Mouse (Mus musculus): ENCODE data around the gene Adpgk.

Gene Adpgk

GRCm38 (mm10) chr9:59290957-59291687 lies at the start of gene Adpgk:
Gene Adpgk (plus strand): TSS chr9:59291558.
- DNase-seq: peak; percentile 98

GRCm38 (mm10) chr9:59245181-59245580 lies 46.2 kb upstream of the Adpgk start:
- DNase-seq: no peak

GRCm38 (mm10) chr9:59246456-59247029 lies 44.8 kb upstream of the Adpgk start:
- no peak for DNase-seq

- no peak for DNase-seq
Measured at GRCm38 (mm10) chr9:59249359-59249758, 42.0 kb upstream of the Adpgk start.

DNA sequence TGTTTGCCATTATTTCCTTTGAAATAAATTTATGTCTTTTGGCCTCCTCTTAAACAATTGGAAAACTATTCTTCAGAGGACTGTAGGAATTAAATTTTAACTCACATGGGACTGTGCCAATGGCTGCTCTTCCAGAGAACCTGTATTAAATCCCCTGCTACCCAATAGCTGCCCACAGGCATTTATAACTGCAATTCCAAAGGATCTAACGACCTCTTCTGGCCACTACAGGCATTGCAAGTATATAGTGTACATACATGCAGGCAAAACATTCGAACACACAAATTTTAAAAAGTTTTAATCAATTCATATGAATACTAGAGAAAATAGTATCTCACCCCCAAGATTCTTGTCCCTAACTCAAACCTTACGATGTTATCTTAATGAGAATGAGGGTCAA lies 41.1 kb upstream of the Adpgk start:
- no peak for DNase-seq

DNA sequence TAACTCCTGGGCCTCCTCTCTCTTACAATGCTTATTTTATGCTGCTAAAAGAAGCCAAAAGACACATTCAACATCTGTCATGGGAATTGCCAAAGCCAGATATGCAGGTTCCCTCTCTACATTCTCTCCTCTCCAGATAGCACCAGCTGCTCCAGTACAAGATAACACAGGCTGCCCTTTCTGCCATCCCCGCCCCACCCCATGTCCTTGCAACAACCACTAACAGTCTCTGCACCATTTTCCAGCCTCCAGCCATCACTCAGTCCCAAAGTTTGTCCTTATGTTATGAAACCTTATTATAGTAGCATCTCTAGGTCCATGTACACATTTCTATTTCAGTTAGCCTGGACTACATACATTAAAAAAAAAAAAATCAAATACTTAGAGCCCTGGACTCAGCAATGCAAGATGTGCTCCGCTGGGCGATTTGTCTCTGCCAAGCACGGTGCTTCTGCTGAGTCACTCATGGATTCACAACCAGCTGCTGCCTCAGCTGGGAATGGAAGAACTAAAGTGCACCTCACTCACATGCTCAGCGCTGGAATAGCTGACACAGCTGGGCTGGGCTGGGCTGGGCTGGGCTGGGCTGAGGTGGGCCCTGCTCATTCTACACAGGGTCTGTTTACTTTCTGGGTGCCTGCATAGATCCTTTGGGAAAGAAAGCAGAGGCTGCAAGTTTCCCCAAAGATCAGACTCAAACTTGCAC lies 36.5 kb upstream of the Adpgk start:
- DNase-seq: no peak

DNA sequence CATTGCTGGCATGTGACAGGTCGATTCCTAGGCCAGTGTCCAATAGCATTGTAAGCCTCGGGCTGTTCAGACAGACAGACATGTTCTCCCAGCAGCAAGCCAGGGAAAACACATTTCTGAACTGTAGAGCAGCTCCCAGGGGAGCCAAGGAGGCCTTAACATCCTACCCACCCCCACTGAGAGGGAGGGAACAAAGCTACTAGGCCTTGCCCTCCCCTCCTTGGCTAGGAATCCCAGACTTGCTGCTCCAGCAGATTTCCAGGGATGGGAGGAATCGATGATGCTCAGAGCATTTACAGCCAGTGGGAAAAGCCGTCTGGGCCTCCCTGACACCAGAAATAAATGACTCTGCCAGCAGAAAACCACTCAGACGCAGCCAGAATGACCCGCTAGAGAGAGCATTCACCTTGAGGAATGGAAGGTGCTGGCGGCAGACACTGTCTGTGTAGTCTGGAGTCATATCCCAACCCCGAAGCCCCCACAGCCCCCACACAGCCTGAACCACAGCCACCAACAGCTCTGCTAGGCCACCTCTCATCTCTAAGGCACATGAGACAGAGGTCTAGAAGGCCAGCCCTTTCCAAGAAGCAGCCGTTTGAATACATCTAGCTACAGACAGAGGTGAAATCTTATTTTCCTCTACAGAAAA lies 31.4 kb upstream of the Adpgk start:
- DNase-seq: no peak

DNA sequence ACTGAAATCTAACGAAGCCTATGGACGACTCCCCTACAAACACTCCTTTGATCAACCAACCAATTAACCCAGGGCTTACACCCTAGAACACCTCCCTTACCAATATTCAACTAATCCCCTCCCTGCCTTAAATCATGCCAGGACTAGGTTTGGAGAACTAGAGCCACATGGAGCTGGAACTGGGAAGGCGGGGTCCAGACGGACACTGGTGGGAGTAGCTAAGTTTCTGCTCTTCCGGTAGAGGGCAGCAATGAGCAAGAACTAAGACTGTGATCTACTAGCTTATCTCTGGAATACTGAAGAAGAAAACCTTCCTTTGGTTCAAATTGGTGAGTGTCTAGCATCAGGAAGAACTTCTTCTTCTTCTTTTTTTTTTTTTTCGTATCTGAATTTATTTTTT lies 25.0 kb upstream of the Adpgk start:
- peak; percentile 15 for DNase-seq

GRCm38 (mm10) chr9:59269728-59270127 lies 21.6 kb upstream of the Adpgk start:
- peak; percentile 60 for DNase-seq

GRCm38 (mm10) chr9:59271081-59271480 lies 20.3 kb upstream of the Adpgk start:
- no peak for DNase-seq

DNA sequence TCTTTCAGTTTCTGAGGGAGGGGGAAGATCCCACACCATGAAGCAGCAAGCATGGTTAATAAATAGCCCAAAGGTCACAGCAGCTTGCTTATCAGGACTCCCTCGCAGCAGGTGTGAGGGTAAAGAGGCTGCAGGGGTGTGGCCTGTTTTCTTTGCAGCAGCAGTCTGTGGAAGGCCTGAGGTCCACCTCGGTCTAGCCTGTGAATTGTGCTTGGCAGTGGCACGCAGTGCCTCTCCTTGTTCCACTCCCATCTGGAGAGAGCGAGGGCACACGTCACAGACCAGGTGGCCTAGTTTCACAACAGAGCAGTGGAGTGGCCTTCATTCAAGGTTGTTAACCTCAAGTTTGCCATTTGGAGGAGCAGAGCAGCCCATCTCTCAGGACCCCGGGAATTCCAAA lies 19.6 kb upstream of the Adpgk start:
- DNase-seq: peak; percentile 56

GRCm38 (mm10) chr9:59273199-59273598 lies 18.2 kb upstream of the Adpgk start:
- DNase-seq: no peak

GRCm38 (mm10) chr9:59274846-59275455 lies 16.4 kb upstream of the Adpgk start:
- DNase-seq: no peak

- DNase-seq: no peak
Measured at GRCm38 (mm10) chr9:59278199-59278598, 13.2 kb upstream of the Adpgk start.

DNA sequence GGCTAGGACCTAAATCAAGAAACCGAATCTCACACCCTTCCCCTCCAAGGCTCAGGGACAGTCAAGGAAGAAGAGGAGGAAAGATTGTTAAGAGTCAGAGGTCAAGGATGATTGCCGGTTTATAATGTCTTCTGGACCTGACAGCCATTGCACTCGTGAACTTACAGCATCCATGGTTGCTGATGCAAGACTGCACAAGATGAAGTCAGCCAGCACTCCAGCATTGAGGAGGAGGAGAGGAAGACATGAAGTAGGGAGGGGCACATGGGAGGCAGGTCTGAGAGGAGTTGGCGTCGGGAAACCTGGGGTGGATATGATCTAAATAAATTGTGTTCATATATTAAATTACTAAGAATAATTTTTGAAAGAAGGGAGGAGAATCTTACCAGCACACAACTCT lies 12.7 kb upstream of the Adpgk start:
- no peak for DNase-seq

DNA sequence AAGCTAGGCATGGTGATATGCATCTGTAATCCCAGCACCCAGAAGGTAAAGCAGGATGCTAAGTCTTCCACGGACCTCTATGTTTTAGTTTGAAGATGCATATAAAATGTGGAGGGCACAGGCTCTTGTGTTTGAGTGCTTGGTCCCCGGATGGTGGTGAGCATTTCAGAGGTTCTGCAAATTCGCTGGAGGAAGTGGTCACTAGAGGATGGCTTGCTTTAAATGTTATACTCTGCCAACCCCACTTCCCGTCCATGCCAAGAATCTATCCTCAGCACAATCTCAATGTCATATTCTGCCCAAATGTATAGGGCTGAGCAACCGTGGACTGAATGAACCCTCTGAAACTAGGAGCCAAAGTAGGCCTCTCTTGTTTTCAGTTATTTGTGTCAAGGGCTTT lies 10.5 kb upstream of the Adpgk start:
- DNase-seq: no peak

GRCm38 (mm10) chr9:59281871-59282682 lies 9.3 kb upstream of the Adpgk start:
- peak; percentile 80 for DNase-seq

DNA sequence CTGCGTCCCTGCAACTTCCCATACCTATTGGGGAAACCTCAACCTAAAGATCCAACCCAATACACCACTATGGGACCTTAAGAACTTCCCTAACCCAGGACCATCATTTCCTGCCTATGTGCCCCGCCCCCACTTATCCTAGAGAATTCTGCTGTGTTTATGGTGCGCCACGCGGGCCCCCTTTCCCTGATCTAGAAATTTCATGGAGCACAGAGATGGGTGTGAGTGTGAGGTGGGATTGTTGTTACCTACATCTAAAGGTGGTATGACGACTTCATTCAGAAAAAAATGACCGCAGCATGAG lies 8.7 kb upstream of the Adpgk start:
- no peak for DNase-seq

DNA sequence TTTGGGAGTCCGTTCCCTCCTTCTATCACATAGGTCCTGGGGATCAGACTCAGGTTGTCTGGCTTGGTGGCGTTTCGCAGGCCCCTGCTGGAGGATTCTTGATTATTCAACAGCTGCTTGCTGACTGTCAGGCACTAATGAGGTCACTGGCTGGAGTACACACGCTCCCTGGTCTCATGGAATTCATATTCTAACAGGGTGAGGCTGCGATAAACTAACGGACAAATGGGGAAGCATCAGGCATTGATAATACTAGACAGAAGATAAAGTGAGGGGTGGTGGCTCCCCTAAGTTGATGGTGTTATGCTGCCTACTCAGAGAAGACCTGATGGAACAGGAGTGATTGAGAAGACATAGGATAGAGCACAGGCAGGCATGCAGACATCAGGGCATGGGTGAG lies 5.7 kb upstream of the Adpgk start:
- DNase-seq: no peak

DNA sequence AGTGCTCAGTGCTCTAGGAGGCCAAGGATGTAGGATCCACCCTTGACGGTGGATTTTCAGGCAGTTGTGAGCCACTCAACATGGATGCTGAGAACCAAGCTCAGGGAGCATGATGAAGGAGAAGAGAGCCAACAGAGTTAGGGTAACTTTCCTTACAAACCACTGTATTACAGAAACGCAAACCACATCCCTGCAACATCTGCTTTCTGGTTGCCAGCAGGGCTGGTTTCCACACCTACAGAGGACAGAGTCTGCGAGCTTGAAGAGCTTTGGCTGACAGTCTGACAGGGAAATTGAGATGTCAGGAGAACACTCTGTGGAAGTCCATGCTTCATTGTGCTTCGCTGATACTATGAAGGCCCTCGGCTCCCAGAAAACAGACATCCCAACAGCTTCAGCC lies 3.3 kb upstream of the Adpgk start:
- DNase-seq: no peak

- DNase-seq: no peak
Measured at GRCm38 (mm10) chr9:59288685-59289410, 2.5 kb upstream of the Adpgk start.
